Mouse (Mus musculus) gastrocnemius, adult 2 months (tissue): ENCODE results near the gene Pakap. TPM values are rescaled to one million over a fixed set of nuclear protein-coding genes. Genes with fewer than 3 reads are reported as not detected.

Source experiments
- DNase-seq: peaks from one replicate; pipeline ENCODE4 v3.0.0; 2022
- H3K27ac ChIP-seq: fragments of 200-600 bp; 2 replicates; pipeline ENCODE4 v1.8.1; 2022; ENCODE audit warnings: mild to moderate bottlenecking
- H3K4me3 ChIP-seq: fragments of 200-600 bp; 2 replicates; pipeline ENCODE4 v1.8.1; 2022; ENCODE audit warnings: mild to moderate bottlenecking, moderate library complexity
- CTCF ChIP-seq: fragments of 200-600 bp; IDR thresholded peaks from 2 replicates; pipeline ENCODE4 v1.8.1; 2022; ENCODE audit warnings: antibody characterized with exemption, mild to moderate bottlenecking, moderate library complexity
- intact Hi-C: fragments of 180-260 bp; cut with DNase I; formaldehyde crosslinking; loops from one replicate; pipeline ENCODE4 v1.15.1; 2025
- total RNA-seq, 2 experiments: library from RNA; stranded (reverse); gene quantifications; 2 replicates each; pipeline ENCODE4 v1.2.3; 2021

Gene Pakap
- total RNA-seq, 2 experiments from 2014 or later, result 4.9 to 7.0 TPM

- H3K27ac ChIP-seq, result peak overlapping the region; percentile 78
- intact Hi-C loops, result no loop called here
- H3K4me3 ChIP-seq, result peak overlapping the region; percentile 62
- no peak for DNase-seq
- no peak for TF ChIP-seq CTCF
These were observed 252.9 kb downstream of the Pakap start for GRCm38 (mm10) chr4:57820839-57821374.

GRCm38 (mm10) chr4:57821556-57822356, 253.8 kb downstream of the Pakap start:
- peak overlapping the region; percentile 62 for H3K4me3 ChIP-seq
- peak overlapping the region; percentile 78 for H3K27ac ChIP-seq
- no peak for TF ChIP-seq CTCF
- intact Hi-C loops, result no loop called here
- no peak for DNase-seq

- H3K27ac ChIP-seq, result no peak overlapping the region
- intact Hi-C loops, result no loop called here
These were observed 254.7 kb downstream of the Pakap start for GRCm38 (mm10) chr4:57822641-57823040.

GRCm38 (mm10) chr4:57824626-57825240, 256.8 kb downstream of the Pakap start:
- intact Hi-C loops, result no loop called here
- Histone ChIP-seq H3K27ac (no peak overlapping the region), H3K4me3 (no peak overlapping the region)
- TF ChIP-seq CTCF, result no peak
- DNase-seq, result no peak

More at GRCm38 (mm10) chr4:57822641-57823040, 254.7 kb downstream of the Pakap start:
- no peak for TF ChIP-seq CTCF
- no peak overlapping the region for H3K4me3 ChIP-seq
- no peak for DNase-seq

GRCm38 (mm10) chr4:57826272-57826671, 258.3 kb downstream of the Pakap start:
- no peak overlapping the region for H3K4me3 ChIP-seq
- no peak for TF ChIP-seq CTCF
- H3K27ac ChIP-seq, result no peak overlapping the region
- DNase-seq, result no peak
- intact Hi-C loops, result no loop called here

- no peak for TF ChIP-seq CTCF
- no peak for DNase-seq
- Histone ChIP-seq H3K27ac (no peak overlapping the region), H3K4me3 (no peak overlapping the region)
- intact Hi-C loops, result no loop called here
These were observed 261.2 kb downstream of the Pakap start for GRCm38 (mm10) chr4:57829131-57829530.

- DNase-seq, result no peak
- no peak overlapping the region for H3K27ac ChIP-seq
- intact Hi-C loops, result no loop called here
- TF ChIP-seq CTCF, result no peak
- no peak overlapping the region for H3K4me3 ChIP-seq
These were observed 261.8 kb downstream of the Pakap start for GRCm38 (mm10) chr4:57829740-57830139.

- TF ChIP-seq CTCF, result no peak
- intact Hi-C loops, result no loop called here
- Histone ChIP-seq H3K27ac (no peak overlapping the region), H3K4me3 (no peak overlapping the region)
- no peak for DNase-seq
These were observed 264.3 kb downstream of the Pakap start for GRCm38 (mm10) chr4:57832318-57832717.

GRCm38 (mm10) chr4:57833060-57833459, 265.1 kb downstream of the Pakap start:
- no peak overlapping the region for H3K27ac ChIP-seq
- H3K4me3 ChIP-seq, result no peak overlapping the region
- DNase-seq, result no peak
- no peak for TF ChIP-seq CTCF
- intact Hi-C loops, result no loop called here

GRCm38 (mm10) chr4:57834141-57834540, 266.2 kb downstream of the Pakap start:
- TF ChIP-seq CTCF, result no peak
- Histone ChIP-seq H3K4me3 (no peak overlapping the region), H3K27ac (peak overlapping the region; percentile 52)
- no peak for DNase-seq
- intact Hi-C loops, result no loop called here

- no peak overlapping the region for H3K27ac ChIP-seq
- intact Hi-C loops, result no loop called here
- DNase-seq, result no peak
- no peak overlapping the region for H3K4me3 ChIP-seq
- TF ChIP-seq CTCF, result no peak
These were observed 269.1 kb downstream of the Pakap start for GRCm38 (mm10) chr4:57837089-57837488.

- Histone ChIP-seq H3K4me3 (no peak overlapping the region), H3K27ac (no peak overlapping the region)
- intact Hi-C loops, result no loop called here
- no peak for TF ChIP-seq CTCF
- DNase-seq, result no peak
These were observed 271.4 kb downstream of the Pakap start for GRCm38 (mm10) chr4:57839343-57839742.

GRCm38 (mm10) chr4:57841911-57842310, 273.9 kb downstream of the Pakap start:
- DNase-seq, result no peak
- TF ChIP-seq CTCF, result no peak
- peak overlapping the region; percentile 92 for H3K27ac ChIP-seq
- no peak overlapping the region for H3K4me3 ChIP-seq
- intact Hi-C loops, result no loop called here
